Mouse (Mus musculus) embryo, embryonic 9.5 days (tissue): Measurements from ENCODE around the gene Trim46.
A peak's percentile ranks its signal among the peaks of the same experiment; 100 is the strongest.

Experiments used
- DNase-seq: peaks from one replicate; pipeline ENCODE4 v3.0.0-alpha.2; 2017; ENCODE audit errors: extremely low spot score

Gene Trim46

GRCm38 (mm10) chr3:89246261-89247100 lies at the start of gene Trim46:
Trim46 (minus strand) TSS chr3:89246309.
- peak; percentile 92 for DNase-seq

- DNase-seq = no peak
Measured at GRCm38 (mm10) chr3:89295685-89296230, 49.6 kb upstream of the Trim46 start.

DNA sequence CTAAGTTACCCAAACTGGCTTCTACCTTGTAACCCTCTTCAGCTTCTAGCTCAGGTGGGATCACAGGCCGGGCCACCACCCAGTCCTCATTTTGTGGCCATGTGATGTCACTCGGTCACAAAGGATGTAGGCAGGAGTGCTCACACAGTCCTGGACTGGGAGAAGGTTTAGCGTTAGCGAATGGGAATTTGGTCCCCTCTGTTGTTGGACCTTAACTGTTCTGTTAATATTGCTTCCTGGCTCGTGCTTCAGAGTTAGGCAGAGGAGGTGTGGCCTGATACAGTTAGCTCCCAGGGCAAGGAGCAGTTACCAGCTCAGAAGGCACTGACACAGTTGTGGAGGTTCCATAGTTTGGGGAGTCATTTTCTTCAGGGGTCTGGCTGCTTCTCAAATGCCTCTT lies 48.1 kb upstream of the Trim46 start:
- no peak for DNase-seq

DNA sequence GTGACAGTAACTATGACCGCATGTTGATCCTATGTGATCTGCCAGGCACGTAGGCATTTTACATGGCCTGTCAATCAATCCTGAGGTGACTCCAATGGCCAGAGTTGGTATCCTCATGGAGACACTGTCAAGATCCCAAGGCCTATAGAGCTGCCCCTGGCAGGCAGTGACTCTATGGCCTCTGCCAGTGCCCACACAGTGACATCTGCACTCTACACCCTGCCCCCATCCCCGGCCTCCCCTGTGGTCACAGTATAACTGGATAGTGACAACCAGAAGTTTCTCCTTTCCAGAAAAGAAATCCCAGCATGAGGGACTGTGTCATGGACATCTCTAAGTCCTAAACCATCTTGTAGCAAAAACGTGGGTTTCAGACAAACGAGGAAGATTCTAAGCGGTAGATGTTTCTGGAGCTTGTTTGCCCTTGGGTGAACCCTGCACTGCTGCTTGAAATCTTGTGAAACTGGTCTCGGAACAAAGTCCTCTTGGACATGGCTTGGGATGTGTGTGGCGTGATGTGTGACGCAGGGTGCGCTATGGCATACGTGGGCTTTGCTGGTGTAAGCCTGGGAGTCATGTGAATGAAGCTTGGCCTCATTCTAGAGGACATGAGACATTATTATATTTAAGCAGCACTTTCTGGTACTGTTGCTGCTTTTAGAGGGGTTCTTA lies 47.3 kb upstream of the Trim46 start:
- no peak for DNase-seq

GRCm38 (mm10) chr3:89292303-89292702 lies 46.2 kb upstream of the Trim46 start:
- DNase-seq = no peak

DNA sequence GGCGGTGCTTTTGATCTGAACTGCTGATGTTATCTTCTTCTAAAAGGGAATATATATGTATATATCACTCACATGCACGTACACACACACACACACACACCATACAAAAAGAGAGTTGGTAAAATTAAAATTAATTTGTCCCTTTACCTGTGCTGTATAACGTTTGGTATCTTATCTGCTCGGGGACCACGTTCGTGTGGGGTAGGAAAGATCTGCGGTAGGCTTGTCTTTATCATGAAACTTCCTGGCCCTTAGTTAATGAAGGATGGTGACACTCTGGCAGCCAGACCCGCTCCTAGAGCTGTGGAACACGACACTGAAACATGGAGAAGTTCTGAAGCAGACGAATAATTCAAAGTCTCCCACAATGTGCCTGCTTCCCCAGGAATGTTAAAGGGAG lies 45.8 kb upstream of the Trim46 start:
- no peak for DNase-seq

DNA sequence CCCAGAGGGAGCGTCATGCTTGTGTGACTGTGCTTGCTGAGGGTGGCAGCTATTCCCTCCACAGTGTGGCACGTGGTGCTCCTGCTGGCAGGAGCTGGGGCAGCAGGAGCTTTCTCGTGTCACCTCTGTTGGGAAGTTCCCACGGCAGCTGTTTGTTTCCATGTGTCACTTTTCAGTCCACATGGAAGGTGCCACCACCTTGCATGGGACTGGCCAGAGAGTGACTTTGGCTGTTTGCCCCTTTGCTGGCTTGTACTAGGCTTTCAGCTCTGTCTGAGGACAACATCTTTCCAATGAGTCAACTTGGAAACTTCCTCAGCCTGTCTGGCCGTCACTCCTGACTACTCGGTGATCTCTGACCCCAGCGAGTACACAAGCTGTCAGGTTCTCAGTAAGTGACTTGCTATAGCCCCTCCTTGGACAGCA lies 42.4 kb upstream of the Trim46 start:
- DNase-seq = no peak

GRCm38 (mm10) chr3:89287286-89287685 lies 41.2 kb upstream of the Trim46 start:
- DNase-seq = no peak

GRCm38 (mm10) chr3:89285526-89285925 lies 39.4 kb upstream of the Trim46 start:
- no peak for DNase-seq

DNA sequence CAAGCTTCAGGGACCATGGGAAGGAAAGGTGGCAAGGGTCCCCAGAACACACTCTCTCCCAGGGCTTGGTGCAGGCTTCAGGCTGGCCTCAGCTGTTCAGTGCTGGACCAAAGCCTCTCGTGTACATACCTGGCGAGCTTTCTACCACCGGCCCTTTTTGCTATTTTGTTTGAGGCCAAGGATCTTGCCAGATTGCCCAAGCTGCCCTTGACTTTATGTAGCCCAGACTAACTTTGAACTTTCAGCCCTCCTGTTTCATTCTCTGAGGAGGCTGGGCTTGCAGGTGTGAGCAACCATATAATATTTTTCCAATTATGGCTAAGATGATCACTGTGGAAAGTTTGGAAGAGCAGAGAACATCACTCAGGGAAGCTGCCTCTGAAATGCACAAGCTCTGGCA lies 38.2 kb upstream of the Trim46 start:
- no peak for DNase-seq

DNA sequence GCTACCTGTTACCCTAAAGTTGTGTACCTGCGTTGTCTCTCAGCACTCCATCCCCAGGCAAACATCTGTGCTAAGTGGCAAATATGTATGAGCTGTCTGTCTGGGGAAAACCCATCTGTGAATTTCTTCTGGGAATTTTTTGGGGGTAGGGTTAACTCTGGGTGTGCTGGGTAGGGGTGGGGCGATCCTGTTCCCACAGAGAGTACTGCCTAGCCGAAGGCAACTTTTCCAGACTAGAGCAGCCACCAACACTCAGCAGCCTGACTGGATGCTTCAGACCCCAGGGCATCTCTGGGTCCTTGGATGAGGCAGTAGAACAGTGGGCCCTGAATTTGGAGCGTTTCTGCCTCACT lies 36.2 kb upstream of the Trim46 start:
- no peak for DNase-seq

DNA sequence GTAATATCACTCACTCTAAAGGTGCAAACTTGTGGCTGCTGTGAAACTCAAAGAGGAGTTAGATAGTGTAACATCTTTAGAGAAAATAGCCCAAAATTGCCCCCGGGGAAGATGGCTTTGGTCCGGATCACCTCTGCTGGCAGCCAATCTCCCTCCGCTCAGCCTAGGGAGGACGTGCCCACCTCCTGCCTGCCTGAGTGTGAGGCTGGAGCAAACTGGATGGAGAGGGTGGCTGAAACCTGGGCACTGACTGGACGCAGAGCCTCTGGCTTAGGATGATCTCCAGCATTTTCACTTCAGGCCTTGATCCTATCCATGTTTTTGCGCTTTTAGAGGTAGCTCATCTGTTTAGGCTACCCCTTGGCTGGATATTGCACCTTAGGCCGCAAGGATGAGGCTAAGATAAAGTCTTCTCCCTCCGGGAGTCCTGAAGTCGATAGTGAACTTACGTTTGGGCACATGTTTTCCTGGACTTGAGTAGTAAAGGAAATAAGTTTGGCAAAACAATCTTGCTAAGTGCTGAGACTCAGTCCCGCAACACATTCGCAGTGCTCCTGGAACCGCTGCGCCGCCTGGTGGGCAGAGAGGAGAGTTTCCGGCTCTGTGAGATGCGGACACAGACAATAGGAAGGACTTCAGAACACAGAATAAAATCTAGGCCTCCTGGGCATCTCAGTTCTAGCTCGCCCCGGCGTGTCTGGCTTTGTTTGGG lies 35.6 kb upstream of the Trim46 start:
- DNase-seq = peak; percentile 83

- DNase-seq = peak; percentile 63
Measured at GRCm38 (mm10) chr3:89280606-89281511, 34.8 kb upstream of the Trim46 start, which contains the start of gene Efna1. Efna1 (minus strand) TSS chr3:89281142.

DNA sequence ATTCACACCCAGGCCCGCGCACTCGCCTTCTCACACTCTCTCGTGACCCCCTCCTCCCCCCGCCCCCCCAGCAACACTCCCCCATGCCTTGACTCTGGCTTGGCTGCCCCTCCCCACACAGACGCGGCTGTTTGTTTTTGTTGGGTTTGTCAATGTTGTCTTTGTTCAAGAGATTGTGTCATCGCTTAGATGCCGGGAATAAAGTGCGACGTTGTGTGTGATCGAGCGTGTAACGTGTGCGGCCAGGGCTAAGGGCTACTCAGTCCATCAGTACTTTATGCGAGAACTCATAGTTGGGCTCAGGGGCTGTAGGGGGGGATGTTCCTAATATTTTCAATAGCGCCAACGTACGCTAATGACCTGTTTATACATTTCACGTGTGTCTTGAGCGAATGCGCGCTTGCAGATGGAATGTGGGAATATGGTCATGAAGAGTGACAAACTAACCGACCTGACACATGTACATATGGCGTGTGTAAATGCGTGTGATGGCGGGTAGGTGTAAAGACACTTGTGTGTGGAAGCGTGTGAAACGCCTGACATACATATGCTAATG lies 34.0 kb upstream of the Trim46 start:
- DNase-seq = peak; percentile 40

DNA sequence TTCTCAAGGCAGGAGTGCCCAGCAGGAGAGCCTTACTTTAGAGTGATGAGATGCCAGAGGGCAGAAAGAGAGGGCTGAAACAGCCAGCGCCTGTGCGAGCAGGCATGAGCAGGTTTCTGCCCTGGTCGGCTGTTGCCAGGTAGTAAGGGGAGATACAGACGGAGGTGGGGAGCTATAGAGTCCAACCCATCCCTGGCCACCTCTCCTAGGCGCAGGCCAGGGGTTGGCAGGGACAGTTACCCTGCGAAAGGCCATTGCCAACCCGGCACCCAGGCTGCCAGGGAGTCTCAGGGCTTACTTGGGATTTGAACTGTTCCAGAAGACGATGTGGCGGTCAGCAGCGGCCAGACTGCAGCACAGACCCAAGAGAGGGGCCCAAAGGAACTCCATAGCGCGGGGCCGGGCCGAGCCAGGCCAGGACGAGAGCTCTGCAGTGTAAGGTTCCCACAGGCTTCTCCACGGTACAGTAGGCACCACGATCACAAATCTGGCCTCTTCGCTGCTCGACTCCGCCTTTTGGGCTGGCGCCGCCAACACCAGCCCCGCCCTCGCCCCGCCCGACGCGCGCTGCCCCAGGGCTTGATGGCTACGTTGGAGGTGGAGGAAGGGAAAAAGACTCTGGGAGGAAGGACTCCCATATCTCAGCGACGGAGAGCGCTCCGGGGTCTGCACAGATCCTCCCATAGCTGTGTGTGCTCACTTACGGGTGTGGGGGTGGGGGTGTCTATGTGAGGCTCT lies 33.2 kb upstream of the Trim46 start:
- peak; percentile 87 for DNase-seq

GRCm38 (mm10) chr3:89278643-89279042 lies 32.5 kb upstream of the Trim46 start:
- no peak for DNase-seq

GRCm38 (mm10) chr3:89278107-89278506 lies 32.0 kb upstream of the Trim46 start:
- DNase-seq = peak; percentile 18

GRCm38 (mm10) chr3:89277281-89278021 lies 31.3 kb upstream of the Trim46 start:
- no peak for DNase-seq

DNA sequence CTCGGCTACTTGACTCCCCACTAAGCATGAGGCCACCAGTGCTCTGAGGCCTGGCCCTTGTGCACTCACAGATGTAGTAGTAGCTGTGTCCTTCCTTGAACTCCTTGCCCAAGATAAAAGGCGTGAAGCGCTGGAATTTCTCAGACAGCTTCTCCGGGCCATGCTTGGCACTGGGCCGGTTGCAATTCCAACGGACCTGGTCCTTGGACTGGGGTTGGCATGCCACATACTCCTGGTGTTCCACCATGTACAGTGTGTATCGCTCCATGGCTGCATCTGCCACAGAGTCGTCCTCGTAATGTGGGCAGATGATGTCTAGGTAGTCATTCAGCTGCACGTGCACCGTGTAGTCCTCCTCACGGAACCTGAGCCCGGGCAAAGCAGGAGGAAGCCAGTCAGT lies 30.0 kb upstream of the Trim46 start:
- no peak for DNase-seq
